Mouse (Mus musculus): ENCODE results near the gene Gm30191. TPM values are rescaled to one million over a fixed set of nuclear protein-coding genes. Genes with fewer than 3 reads are reported as not detected.
A peak's percentile ranks its signal among the peaks of the same experiment; 100 is the strongest.

Gm30191 gene
- polyA plus RNA-seq, 1 experiment from 2014 or later: not detected

- Histone ChIP-seq H3K9me3 (replicated peaks) (no peaks in the 10 kb centered on the region), H3K4me1 (replicated peaks) (peaks cover 74% of the 10 kb centered on the region), H3K4me3 (peak overlapping the region; percentile 54), H3K9ac (peak overlapping the region; percentile 74), H3K27me3 (replicated peaks) (peaks cover 50% of the 10 kb centered on the region), H3K27ac (ENCODE audit: poor library complexity, severe bottlenecking) (0 out of 2 replicates have a peak overlapping the region, but pooled peaks have one; percentile 7), H3K4me2 (peak overlapping the region; percentile 97), H3K36me3 (no peaks in the 10 kb centered on the region)
- WGBS: 15% methylated on average over 22 of the region's 22 CpGs
- ATAC-seq (ENCODE audit: insufficient number of reproducible peaks, low FRiP score): no peak
Measured at GRCm38 (mm10) chr4:134252131-134252910, 5.6 kb downstream of the Gm30191 start.

- 19% methylated on average over 15 of the region's 15 CpGs for WGBS
- Histone ChIP-seq H3K36me3 (no peaks in the 10 kb centered on the region), H3K27me3 (replicated peaks) (peaks cover 42% of the 10 kb centered on the region), H3K9ac (peak overlapping the region; percentile 67), H3K27ac (ENCODE audit: poor library complexity, severe bottlenecking) (peak overlapping the region; percentile 50), H3K9me3 (replicated peaks) (no peaks in the 10 kb centered on the region), H3K4me3 (peak overlapping the region; percentile 54), H3K4me1 (replicated peaks) (peaks cover 82% of the 10 kb centered on the region), H3K4me2 (peak overlapping the region; percentile 97)
- no peak for ATAC-seq (ENCODE audit: insufficient number of reproducible peaks, low FRiP score)
Measured at GRCm38 (mm10) chr4:134252911-134253721, 6.4 kb downstream of the Gm30191 start.

GRCm38 (mm10) chr4:134253722-134254324, 7.1 kb downstream of the Gm30191 start, which contains the start of gene Grrp1:
Gene Grrp1 (minus strand): TSS chr4:134254106.
- ATAC-seq (ENCODE audit: insufficient number of reproducible peaks, low FRiP score): no peak
- Histone ChIP-seq H3K27ac (ENCODE audit: poor library complexity, severe bottlenecking) (peak within 1 kb of the TSS; percentile 50), H3K4me2 (peak within 1 kb of the TSS; percentile 97), H3K4me3 (peak within 1 kb of the TSS; percentile 54), H3K9me3 (replicated peaks) (no peaks in the 10 kb centered on the region), H3K36me3 (no peaks in the 10 kb centered on the region), H3K9ac (peak within 1 kb of the TSS; percentile 67), H3K27me3 (replicated peaks) (peaks cover 35% of the 10 kb centered on the region), H3K4me1 (replicated peaks) (peaks cover 83% of the 10 kb centered on the region)
- 2% methylated on average over 13 of the region's 13 CpGs for WGBS

- peaks cover 30% of the 10 kb centered on the region for H3K27me3 ChIP-seq (replicated peaks)
- no peaks in the 10 kb centered on the region for H3K36me3 ChIP-seq
Measured at GRCm38 (mm10) chr4:134254835-134255234, 8.1 kb downstream of the Gm30191 start.

GRCm38 (mm10) chr4:134255854-134256253, 9.1 kb downstream of the Gm30191 start:
- Histone ChIP-seq H3K9me3 (replicated peaks) (no peaks in the 10 kb centered on the region), H3K27ac (ENCODE audit: poor library complexity, severe bottlenecking) (0 out of 2 replicates have a peak overlapping the region, but pooled peaks have one; percentile 0), H3K36me3 (no peaks in the 10 kb centered on the region), H3K9ac (no peak overlapping the region), H3K4me2 (no peak overlapping the region), H3K4me1 (replicated peaks) (peaks cover 69% of the 10 kb centered on the region), H3K4me3 (no peak overlapping the region), H3K27me3 (replicated peaks) (peaks cover 23% of the 10 kb centered on the region)
- no peak for ATAC-seq (ENCODE audit: insufficient number of reproducible peaks, low FRiP score)
- 33% methylated on average over 4 of the region's 4 CpGs for WGBS

More at GRCm38 (mm10) chr4:134254835-134255234, 8.1 kb downstream of the Gm30191 start:
- ATAC-seq (ENCODE audit: insufficient number of reproducible peaks, low FRiP score): no peak
- Histone ChIP-seq H3K4me3 (no peak overlapping the region), H3K27ac (ENCODE audit: poor library complexity, severe bottlenecking) (no peak overlapping the region), H3K4me1 (replicated peaks) (peaks cover 79% of the 10 kb centered on the region), H3K9me3 (replicated peaks) (no peaks in the 10 kb centered on the region), H3K4me2 (no peak overlapping the region), H3K9ac (no peak overlapping the region)
- whole genome bisulfite sequencing: 53% methylated on average over 3 of the region's 3 CpGs

GRCm38 (mm10) chr4:134256407-134257197, 9.9 kb downstream of the Gm30191 start:
- no peak; the same call in 1 of the 2 replicates for ATAC-seq (ENCODE audit: insufficient number of reproducible peaks, low FRiP score)
- peak overlapping the region; percentile 44 for H3K4me2 ChIP-seq
- peak overlapping the region; percentile 0; the same call in 1 of the 2 replicates for H3K9ac ChIP-seq
- WGBS: 12% methylated on average over 17 of the region's 19 CpGs
- no peak overlapping the region for H3K4me3 ChIP-seq
- peaks cover 16% of the 10 kb centered on the region for H3K27me3 ChIP-seq (replicated peaks)
- H3K27ac ChIP-seq (ENCODE audit: poor library complexity, severe bottlenecking): 0 out of 2 replicates have a peak overlapping the region, but pooled peaks have one; percentile 32
- no peaks in the 10 kb centered on the region for H3K9me3 ChIP-seq (replicated peaks)
- H3K4me1 ChIP-seq (replicated peaks): peaks cover 61% of the 10 kb centered on the region
- no peaks in the 10 kb centered on the region for H3K36me3 ChIP-seq

- 23% methylated on average over 11 of the region's 11 CpGs for WGBS
- H3K36me3 ChIP-seq: no peaks in the 10 kb centered on the region
- 0 out of 2 replicates have a peak, but pooled peaks cover 4% of the 10 kb centered on the region for H3K9me3 ChIP-seq (replicated peaks)
- no peak for ATAC-seq (ENCODE audit: insufficient number of reproducible peaks, low FRiP score)
- 0 out of 2 replicates have a peak overlapping the region, but pooled peaks have one; percentile 0 for H3K9ac ChIP-seq
- peak overlapping the region; percentile 44 for H3K4me2 ChIP-seq
- no peak overlapping the region for H3K4me3 ChIP-seq
- peaks cover 53% of the 10 kb centered on the region for H3K4me1 ChIP-seq (replicated peaks)
- H3K27ac ChIP-seq (ENCODE audit: poor library complexity, severe bottlenecking): 0 out of 2 replicates have a peak overlapping the region, but pooled peaks have one; percentile 32
- peaks cover 8% of the 10 kb centered on the region for H3K27me3 ChIP-seq (replicated peaks)
Measured at GRCm38 (mm10) chr4:134257198-134258009, 10.7 kb downstream of the Gm30191 start.

GRCm38 (mm10) chr4:134258354-134258753, 11.6 kb downstream of the Gm30191 start:
- no peak overlapping the region for H3K4me3 ChIP-seq
- ATAC-seq (ENCODE audit: insufficient number of reproducible peaks, low FRiP score): no peak
- H3K36me3 ChIP-seq: no peaks in the 10 kb centered on the region
- 60% methylated on average over 11 of the region's 11 CpGs for WGBS
- 0 out of 2 replicates have a peak, but pooled peaks cover 4% of the 10 kb centered on the region for H3K9me3 ChIP-seq (replicated peaks)
- H3K27ac ChIP-seq (ENCODE audit: poor library complexity, severe bottlenecking): no peak overlapping the region
- H3K9ac ChIP-seq: no peak overlapping the region
- peaks cover 46% of the 10 kb centered on the region for H3K4me1 ChIP-seq (replicated peaks)
- H3K4me2 ChIP-seq: no peak overlapping the region
- 0 out of 2 replicates have a peak, but pooled peaks cover under 1% of the 10 kb centered on the region for H3K27me3 ChIP-seq (replicated peaks)

- no peaks in the 10 kb centered on the region for H3K27me3 ChIP-seq (replicated peaks)
- no peak overlapping the region for H3K4me3 ChIP-seq
- H3K9me3 ChIP-seq (replicated peaks): peaks cover 8% of the 10 kb centered on the region; the same call in 1 of the 2 replicates
- no peak overlapping the region for H3K4me2 ChIP-seq
- no peak overlapping the region for H3K27ac ChIP-seq (ENCODE audit: poor library complexity, severe bottlenecking)
- H3K4me1 ChIP-seq (replicated peaks): 0 out of 2 replicates have a peak, but pooled peaks cover under 1% of the 10 kb centered on the region
- H3K9ac ChIP-seq: no peak overlapping the region
- no peak for ATAC-seq (ENCODE audit: insufficient number of reproducible peaks, low FRiP score)
- H3K36me3 ChIP-seq: no peaks in the 10 kb centered on the region
- WGBS: 25% methylated on average over 6 of the region's 6 CpGs
Measured at GRCm38 (mm10) chr4:134263191-134263590, 16.5 kb downstream of the Gm30191 start.
